Mouse (Mus musculus): ENCODE measurements at regions not wholly inside any gene's neighbourhood (a gene's known extent, or its start where the extent isn't known, plus 50 kb on each side); places are given as distances from the start of the nearest gene placed in this dataset.

- no peak for ATAC-seq (ENCODE audit: low FRiP score)
- no peak overlapping the region for H3K9ac ChIP-seq
- H3K4me3 ChIP-seq (replicated peaks; ENCODE audit: low read length) = no peak overlapping the region
- no peak overlapping the region for H3K27ac ChIP-seq
- no peaks in the 10 kb centered on the region; the same call in 1 of the 2 replicates for H3K4me1 ChIP-seq (replicated peaks; ENCODE audit: control insufficient read depth, insufficient read depth, low read length)
- DNase-seq (ENCODE audit: low spot score) = no peak
- no peak overlapping the region for H3K4me2 ChIP-seq (replicated peaks)
- no peaks in the 10 kb centered on the region for H3K9me3 ChIP-seq (ENCODE audit: control insufficient read depth, low read length)
- H3K36me3 ChIP-seq (replicated peaks; ENCODE audit: control insufficient read depth, insufficient read depth) = no peaks in the 10 kb centered on the region
- WGBS = 76% methylated on average over 5 of the region's 5 CpGs
- no peaks in the 10 kb centered on the region for H3K27me3 ChIP-seq (ENCODE audit: control insufficient read depth, insufficient read depth, low read length)
Observed at GRCm38 (mm10) chr9:91069496-91069895, 292.7 kb upstream of the Zic4 start.

GRCm38 (mm10) chr9:91073366-91074174 is 288.6 kb upstream of the Zic4 start:
- H3K4me1 ChIP-seq (replicated peaks; ENCODE audit: control insufficient read depth, insufficient read depth, low read length) = no peaks in the 10 kb centered on the region; the same call in 1 of the 2 replicates
- no peak for ATAC-seq (ENCODE audit: low FRiP score)
- 81% methylated on average over 4 of the region's 4 CpGs for WGBS

GRCm38 (mm10) chr9:91074175-91074480 is 288.1 kb upstream of the Zic4 start:
- WGBS = 45% methylated on average over 5 of the region's 5 CpGs
- H3K27ac ChIP-seq = no peak overlapping the region
- ATAC-seq (ENCODE audit: low FRiP score) = no peak

More at GRCm38 (mm10) chr9:91073366-91074174, 288.6 kb upstream of the Zic4 start:
- no peak overlapping the region for H3K9ac ChIP-seq
- H3K36me3 ChIP-seq (replicated peaks; ENCODE audit: control insufficient read depth, insufficient read depth) = no peaks in the 10 kb centered on the region
- H3K27ac ChIP-seq = no peak overlapping the region
- DNase-seq (ENCODE audit: low spot score) = no peak
- no peak overlapping the region for H3K4me3 ChIP-seq (replicated peaks; ENCODE audit: low read length)
- no peaks in the 10 kb centered on the region for H3K27me3 ChIP-seq (ENCODE audit: control insufficient read depth, insufficient read depth, low read length)
- H3K4me2 ChIP-seq (replicated peaks) = no peak overlapping the region
- no peaks in the 10 kb centered on the region for H3K9me3 ChIP-seq (ENCODE audit: control insufficient read depth, low read length)

GRCm38 (mm10) chr9:91077490-91077889 is 284.7 kb upstream of the Zic4 start:
- Histone ChIP-seq H3K4me1 (replicated peaks; ENCODE audit: control insufficient read depth, insufficient read depth, low read length) (no peaks in the 10 kb centered on the region; the same call in 1 of the 2 replicates), H3K4me2 (replicated peaks) (no peak overlapping the region), H3K36me3 (replicated peaks; ENCODE audit: control insufficient read depth, insufficient read depth) (no peaks in the 10 kb centered on the region), H3K9me3 (ENCODE audit: control insufficient read depth, low read length) (no peaks in the 10 kb centered on the region), H3K27me3 (ENCODE audit: control insufficient read depth, insufficient read depth, low read length) (no peaks in the 10 kb centered on the region), H3K27ac (no peak overlapping the region), H3K9ac (no peak overlapping the region), H3K4me3 (replicated peaks; ENCODE audit: low read length) (no peak overlapping the region)
- ATAC-seq (ENCODE audit: low FRiP score) (no peak), DNase-seq (ENCODE audit: low spot score) (no peak)
- 39% methylated on average over 1 of the region's 1 CpGs for WGBS

More at GRCm38 (mm10) chr9:91074175-91074480, 288.1 kb upstream of the Zic4 start:
- Histone ChIP-seq H3K9ac (no peak overlapping the region), H3K9me3 (ENCODE audit: control insufficient read depth, low read length) (no peaks in the 10 kb centered on the region), H3K4me3 (replicated peaks; ENCODE audit: low read length) (no peak overlapping the region), H3K4me2 (replicated peaks) (no peak overlapping the region), H3K4me1 (replicated peaks; ENCODE audit: control insufficient read depth, insufficient read depth, low read length) (no peaks in the 10 kb centered on the region; the same call in 1 of the 2 replicates), H3K27me3 (ENCODE audit: control insufficient read depth, insufficient read depth, low read length) (no peaks in the 10 kb centered on the region), H3K36me3 (replicated peaks; ENCODE audit: control insufficient read depth, insufficient read depth) (no peaks in the 10 kb centered on the region)
- no peak for DNase-seq (ENCODE audit: low spot score)

GRCm38 (mm10) chr9:91083791-91084190 is 278.4 kb upstream of the Zic4 start:
- Histone ChIP-seq H3K4me3 (replicated peaks; ENCODE audit: low read length) (no peak overlapping the region), H3K4me1 (replicated peaks; ENCODE audit: control insufficient read depth, insufficient read depth, low read length) (no peaks in the 10 kb centered on the region), H3K9me3 (ENCODE audit: control insufficient read depth, low read length) (no peaks in the 10 kb centered on the region), H3K27ac (no peak overlapping the region), H3K9ac (no peak overlapping the region), H3K36me3 (replicated peaks; ENCODE audit: control insufficient read depth, insufficient read depth) (no peaks in the 10 kb centered on the region), H3K4me2 (replicated peaks) (no peak overlapping the region), H3K27me3 (ENCODE audit: control insufficient read depth, insufficient read depth, low read length) (no peaks in the 10 kb centered on the region)
- ATAC-seq (ENCODE audit: low FRiP score) (no peak), DNase-seq (ENCODE audit: low spot score) (no peak)
- WGBS = 33% methylated on average over 1 of the region's 1 CpGs

GRCm38 (mm10) chr9:91085923-91086322 is 276.3 kb upstream of the Zic4 start:
- Histone ChIP-seq H3K36me3 (replicated peaks; ENCODE audit: control insufficient read depth, insufficient read depth) (no peaks in the 10 kb centered on the region), H3K4me2 (replicated peaks) (no peak overlapping the region), H3K9ac (no peak overlapping the region), H3K27ac (no peak overlapping the region), H3K4me3 (replicated peaks; ENCODE audit: low read length) (no peak overlapping the region), H3K9me3 (ENCODE audit: control insufficient read depth, low read length) (no peaks in the 10 kb centered on the region), H3K4me1 (replicated peaks; ENCODE audit: control insufficient read depth, insufficient read depth, low read length) (no peaks in the 10 kb centered on the region), H3K27me3 (ENCODE audit: control insufficient read depth, insufficient read depth, low read length) (no peaks in the 10 kb centered on the region)
- no peak for ATAC-seq (ENCODE audit: low FRiP score)
- no peak for DNase-seq (ENCODE audit: low spot score)
- 86% methylated on average over 3 of the region's 3 CpGs for WGBS

- Histone ChIP-seq H3K4me2 (replicated peaks) (no peak overlapping the region), H3K27ac (no peak overlapping the region), H3K27me3 (ENCODE audit: control insufficient read depth, insufficient read depth, low read length) (no peaks in the 10 kb centered on the region), H3K4me3 (replicated peaks; ENCODE audit: low read length) (no peak overlapping the region), H3K9ac (no peak overlapping the region), H3K36me3 (replicated peaks; ENCODE audit: control insufficient read depth, insufficient read depth) (no peaks in the 10 kb centered on the region), H3K4me1 (replicated peaks; ENCODE audit: control insufficient read depth, insufficient read depth, low read length) (no peaks in the 10 kb centered on the region), H3K9me3 (ENCODE audit: control insufficient read depth, low read length) (no peaks in the 10 kb centered on the region)
- 48% methylated on average over 2 of the region's 2 CpGs for WGBS
- no peak for DNase-seq (ENCODE audit: low spot score)
- no peak for ATAC-seq (ENCODE audit: low FRiP score)
Observed at GRCm38 (mm10) chr9:91089348-91089747, 272.9 kb upstream of the Zic4 start.

GRCm38 (mm10) chr9:91091421-91092050 is 270.7 kb upstream of the Zic4 start:
- no peaks in the 10 kb centered on the region for H3K27me3 ChIP-seq (ENCODE audit: control insufficient read depth, insufficient read depth, low read length)
- H3K4me1 ChIP-seq (replicated peaks; ENCODE audit: control insufficient read depth, insufficient read depth, low read length) = no peaks in the 10 kb centered on the region
- H3K4me3 ChIP-seq (replicated peaks; ENCODE audit: low read length) = no peak overlapping the region
- H3K27ac ChIP-seq = no peak overlapping the region
- 85% methylated on average over 1 of the region's 1 CpGs for WGBS
- ATAC-seq (ENCODE audit: low FRiP score) (no peak), DNase-seq (ENCODE audit: low spot score) (no peak)
- no peak overlapping the region for H3K4me2 ChIP-seq (replicated peaks)
- no peak overlapping the region for H3K9ac ChIP-seq
- H3K9me3 ChIP-seq (ENCODE audit: control insufficient read depth, low read length) = no peaks in the 10 kb centered on the region
- H3K36me3 ChIP-seq (replicated peaks; ENCODE audit: control insufficient read depth, insufficient read depth) = no peaks in the 10 kb centered on the region

- Histone ChIP-seq H3K4me2 (replicated peaks) (no peak overlapping the region), H3K36me3 (replicated peaks; ENCODE audit: control insufficient read depth, insufficient read depth) (no peaks in the 10 kb centered on the region), H3K27ac (no peak overlapping the region), H3K4me1 (replicated peaks; ENCODE audit: control insufficient read depth, insufficient read depth, low read length) (no peaks in the 10 kb centered on the region), H3K27me3 (ENCODE audit: control insufficient read depth, insufficient read depth, low read length) (no peaks in the 10 kb centered on the region), H3K4me3 (replicated peaks; ENCODE audit: low read length) (no peak overlapping the region), H3K9me3 (ENCODE audit: control insufficient read depth, low read length) (no peaks in the 10 kb centered on the region), H3K9ac (no peak overlapping the region)
- no peak for DNase-seq (ENCODE audit: low spot score)
- ATAC-seq (ENCODE audit: low FRiP score) = no peak
- 56% methylated on average over 1 of the region's 1 CpGs for WGBS
Observed at GRCm38 (mm10) chr9:91101614-91102407, 260.4 kb upstream of the Zic4 start.
